Mouse (Mus musculus) stomach, embryonic 16.5 days (tissue): Measurements from ENCODE around the gene Stk33. TPM values are rescaled to one million over a fixed set of nuclear protein-coding genes. Genes with fewer than 3 reads are reported as not detected.
A peak's percentile ranks its signal among the peaks of the same experiment; 100 is the strongest.

Experiments used
- ATAC-seq: fragments of 200-750 bp; cut with Nextera tagmentation; 2 replicates; pipeline ENCODE4 v1.8.0; 2017; ENCODE audit warnings: moderate number of reproducible peaks, moderate TSS enrichment; ENCODE audit not compliant: insufficient read depth, low FRiP score
- H3K27ac ChIP-seq: fragments of 300-500 bp; sonication (generic); 2 replicates; pipeline ENCODE4 v1.5.1; 2014; ENCODE audit warnings: low read length
- H3K27me3 ChIP-seq: fragments of 300-500 bp; sonication (generic); 2 replicates; pipeline ENCODE4 v1.6.1; 2014; ENCODE audit warnings: low read length, control low read depth, mixed read lengths; ENCODE audit not compliant: control insufficient read depth, insufficient read depth
- H3K36me3 ChIP-seq: fragments of 300-500 bp; sonication (generic); 2 replicates; pipeline ENCODE4 v1.6.1; 2014; ENCODE audit warnings: low read length; ENCODE audit not compliant: control insufficient read depth, insufficient read depth
- H3K4me1 ChIP-seq: fragments of 300-500 bp; sonication (generic); 2 replicates; pipeline ENCODE4 v1.6.1; 2014; ENCODE audit warnings: low read length, control low read depth, mixed read lengths; ENCODE audit not compliant: control insufficient read depth, insufficient read depth
- H3K4me2 ChIP-seq: fragments of 300-500 bp; sonication (generic); 2 replicates; pipeline ENCODE4 v1.6.1; 2014; ENCODE audit warnings: low read depth, low read length, mixed read lengths
- H3K4me3 ChIP-seq: fragments of 300-500 bp; sonication (generic); replicated peaks from 2 replicates; pipeline ENCODE4 v1.5.1; 2014; ENCODE audit warnings: mild to moderate bottlenecking, low read length
- H3K9ac ChIP-seq: fragments of 300-500 bp; sonication (generic); 2 replicates; pipeline ENCODE4 v1.6.1; 2014; ENCODE audit warnings: low read length
- H3K9me3 ChIP-seq: fragments of 300-500 bp; sonication (generic); replicated peaks from 2 replicates; pipeline ENCODE4 v1.6.1; 2016; ENCODE audit warnings: low read length, control low read depth; ENCODE audit not compliant: control insufficient read depth
- WGBS: fragments of 180-500 bp; shearing (Covaris S2); extraction: QIAGEN DNeasy Blood & Tissue Kit; methylation state at CpG from one replicate; pipeline ENCODE4 v1.1.7; 2014; 5-methylcytosine and 5-hydroxymethylcytosine counted together
- polyA plus RNA-seq: library from polyadenylated mRNA; unstranded; fragments of >200 nt; fragmentation: Nextera tagmentation; extraction: Ambion mirVana; gene quantifications from 2 replicates; pipeline ENCODE4 v1.2.1, GENCODE M21; 2015

Gene Stk33
- polyA plus RNA-seq = 0.65 and 0.66 TPM in 2 replicates

DNA sequence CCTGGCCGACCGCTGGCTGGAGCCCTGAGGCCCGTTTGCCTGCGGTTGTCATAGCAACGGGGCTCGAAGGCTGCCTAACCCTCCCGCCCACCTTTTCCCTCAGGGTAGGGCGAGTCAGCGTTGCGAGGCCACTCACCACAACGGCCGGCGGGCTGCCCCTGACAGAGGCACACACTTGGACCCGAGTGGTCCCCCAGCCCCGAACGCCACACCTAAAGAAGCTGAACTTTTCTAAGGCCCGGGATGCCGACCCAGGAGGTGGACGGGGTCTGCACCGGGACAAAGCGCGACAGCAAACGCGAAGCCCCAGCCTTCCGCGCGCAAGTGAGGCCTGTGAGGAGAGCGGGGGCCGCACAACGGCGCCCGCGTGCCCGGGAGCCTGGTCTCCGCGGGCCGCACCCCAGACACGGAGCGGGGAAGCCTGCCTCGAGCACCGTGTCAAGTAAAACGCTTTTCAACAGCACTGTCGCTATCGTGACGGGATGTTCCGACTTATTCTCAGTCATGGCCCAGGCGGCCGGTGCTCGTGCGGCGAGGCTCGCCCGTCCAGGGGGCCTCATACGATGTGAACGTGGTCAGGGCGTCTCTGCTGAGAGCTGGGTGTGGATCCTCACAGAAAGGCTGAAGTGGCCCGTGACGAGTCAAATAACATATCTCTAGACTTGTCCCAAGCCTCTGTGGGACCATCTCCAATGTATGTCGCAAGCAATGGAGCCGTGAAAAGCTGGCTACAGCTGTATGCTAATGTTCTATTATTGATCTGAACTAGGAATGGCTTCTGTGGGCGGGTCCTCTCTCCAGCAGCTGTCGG is at the start of gene Stk33:
Stk33 (minus strand) TSS at position 301 of the 811 bp plus-strand sequence.
- Histone ChIP-seq H3K36me3 (no peaks in the 10 kb centered on the region), H3K27me3 (peaks cover 8% of the 10 kb centered on the region; the same call in 1 of the 2 replicates), H3K9me3 (no peaks in the 10 kb centered on the region), H3K4me3 (peak within 1 kb of the TSS; percentile 50), H3K4me2 (peak within 1 kb of the TSS; percentile 98), H3K27ac (0 out of 2 replicates have a peak within 1 kb of the TSS, but pooled peaks have one; percentile 10), H3K4me1 (peaks cover 9% of the 10 kb centered on the region; the same call in 1 of the 2 replicates), H3K9ac (peak within 1 kb of the TSS; percentile 72)
- peak; percentile 62 for ATAC-seq
- under 1% methylated on average over 62 of the region's 62 CpGs for WGBS

DNA sequence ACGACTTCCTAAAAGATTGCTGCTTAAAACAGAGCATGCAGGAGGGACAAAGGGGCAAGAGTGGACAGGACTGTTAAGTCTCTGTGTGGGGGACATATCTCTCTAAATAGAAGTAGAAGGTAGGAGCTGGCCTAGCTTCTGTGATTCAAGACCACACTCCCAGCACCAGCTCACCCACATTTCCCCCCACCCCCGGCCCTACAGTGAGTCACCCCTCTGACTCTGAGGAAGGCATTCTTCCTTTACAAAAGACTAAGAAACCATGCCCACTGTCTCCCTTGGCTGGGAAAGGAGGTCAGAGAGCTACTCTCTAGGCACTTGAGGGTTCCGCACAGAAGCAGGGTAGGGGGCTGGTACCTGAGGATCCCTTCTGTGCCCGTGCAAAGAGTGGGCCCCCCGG is 45.3 kb upstream of the Stk33 start:
- no peaks in the 10 kb centered on the region for H3K4me1 ChIP-seq
- no peaks in the 10 kb centered on the region for H3K27me3 ChIP-seq
- H3K9ac ChIP-seq = no peak overlapping the region
- H3K4me3 ChIP-seq = no peak overlapping the region
- H3K36me3 ChIP-seq = no peaks in the 10 kb centered on the region
- ATAC-seq = no peak
- no peak overlapping the region for H3K4me2 ChIP-seq
- H3K27ac ChIP-seq = no peak overlapping the region
- no peaks in the 10 kb centered on the region for H3K9me3 ChIP-seq
- WGBS = 60% methylated on average over 5 of the region's 5 CpGs

DNA sequence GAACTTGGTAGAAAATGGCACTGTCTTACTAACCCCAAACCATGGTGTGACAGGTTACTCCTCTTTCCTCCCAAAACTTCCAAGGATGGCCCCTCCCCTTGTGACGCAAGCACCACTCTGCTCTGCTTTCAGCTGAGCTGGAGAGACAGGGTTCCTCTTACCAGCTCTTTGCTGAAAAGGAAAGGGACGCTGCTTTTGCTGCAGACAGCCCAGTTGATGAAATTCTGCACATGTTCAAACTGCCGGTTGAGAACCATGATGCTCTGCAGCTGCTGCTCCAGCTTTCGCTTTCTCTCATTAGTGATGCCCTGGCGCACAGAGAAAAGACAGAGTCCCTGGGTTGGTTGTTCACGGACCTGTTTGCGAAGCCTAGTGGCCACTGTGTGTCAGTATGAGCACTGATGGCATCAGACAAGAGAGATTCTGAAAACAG is 41.9 kb upstream of the Stk33 start:
- Histone ChIP-seq H3K4me1 (no peaks in the 10 kb centered on the region), H3K4me3 (no peak overlapping the region), H3K36me3 (no peaks in the 10 kb centered on the region), H3K27me3 (no peaks in the 10 kb centered on the region), H3K4me2 (peak overlapping the region; percentile 0; the same call in 1 of the 2 replicates), H3K27ac (no peak overlapping the region), H3K9me3 (no peaks in the 10 kb centered on the region), H3K9ac (no peak overlapping the region)
- no peak; the same call in 1 of the 2 replicates for ATAC-seq
- 26% methylated on average over 7 of the region's 7 CpGs for WGBS

DNA sequence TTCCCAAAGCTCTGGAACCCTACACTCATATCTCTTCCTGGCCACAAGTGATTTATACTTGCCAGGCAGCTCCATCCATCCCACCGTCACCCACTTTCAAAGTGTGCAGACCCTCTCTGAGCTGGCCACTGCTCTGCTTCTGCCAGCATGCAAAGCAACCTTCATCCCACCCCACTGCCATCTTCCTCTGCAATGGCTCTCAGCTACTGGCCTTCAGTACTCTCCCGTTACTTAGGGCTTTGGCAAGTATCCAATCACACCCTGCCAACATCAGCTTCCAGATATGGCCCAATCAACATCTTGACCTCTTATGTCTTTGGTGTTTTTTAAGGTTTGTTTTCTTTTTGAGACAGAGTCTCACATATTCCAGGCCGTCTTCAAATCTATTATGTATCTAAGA is 39.0 kb upstream of the Stk33 start:
- ATAC-seq = no peak
- Histone ChIP-seq H3K9ac (no peak overlapping the region), H3K9me3 (no peaks in the 10 kb centered on the region), H3K4me3 (no peak overlapping the region), H3K36me3 (no peaks in the 10 kb centered on the region), H3K27ac (no peak overlapping the region), H3K27me3 (no peaks in the 10 kb centered on the region), H3K4me2 (no peak overlapping the region), H3K4me1 (no peaks in the 10 kb centered on the region)
- WGBS = 65% methylated on average over 3 of the region's 3 CpGs

DNA sequence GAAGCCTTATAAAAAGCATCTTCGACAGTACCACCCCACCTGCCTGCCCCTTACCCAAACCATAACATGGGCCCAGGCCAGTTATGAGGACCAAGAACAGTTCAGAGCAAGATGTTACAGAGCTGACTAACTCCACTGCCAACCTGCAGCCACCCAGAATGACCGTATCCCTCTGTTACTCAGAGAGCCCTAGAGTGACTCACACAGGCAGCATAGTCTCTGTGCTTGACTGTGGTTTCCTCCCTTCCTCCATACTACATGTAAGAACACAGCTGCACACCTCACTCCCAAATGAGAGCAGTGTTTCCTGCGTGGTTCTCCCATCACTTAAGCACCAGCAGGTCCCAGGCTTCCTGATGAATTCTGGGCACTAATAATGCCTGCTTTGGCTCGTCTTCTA is 31.8 kb upstream of the Stk33 start:
- Histone ChIP-seq H3K27ac (no peak overlapping the region), H3K4me1 (no peaks in the 10 kb centered on the region), H3K27me3 (no peaks in the 10 kb centered on the region), H3K36me3 (no peaks in the 10 kb centered on the region), H3K4me3 (no peak overlapping the region), H3K4me2 (no peak overlapping the region), H3K9ac (no peak overlapping the region), H3K9me3 (no peaks in the 10 kb centered on the region)
- ATAC-seq = no peak
- WGBS = 73% methylated on average over 4 of the region's 4 CpGs

DNA sequence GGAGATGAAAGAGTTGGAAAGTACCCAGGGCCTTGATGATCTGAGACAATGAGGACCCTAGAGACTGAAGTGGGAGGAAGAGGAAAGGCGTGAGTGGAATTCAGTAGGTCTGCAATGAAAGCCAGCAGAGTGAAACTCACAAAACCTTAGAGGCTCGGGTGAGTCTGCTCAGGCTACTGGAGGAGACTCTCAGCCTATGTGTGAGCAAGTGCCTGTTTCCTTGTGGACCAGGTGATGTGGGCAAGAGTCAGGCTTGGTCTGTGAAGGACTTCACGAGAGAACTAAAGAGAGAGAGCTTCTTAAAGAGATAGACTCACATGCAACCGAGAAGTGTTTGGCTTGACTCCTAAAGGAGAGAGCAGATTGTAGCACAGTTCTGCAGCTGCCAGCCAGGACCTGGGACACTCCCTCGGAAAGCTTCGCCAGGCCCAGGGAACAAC is 29.4 kb upstream of the Stk33 start:
- Histone ChIP-seq H3K27ac (no peak overlapping the region), H3K9ac (no peak overlapping the region), H3K9me3 (no peaks in the 10 kb centered on the region), H3K36me3 (no peaks in the 10 kb centered on the region), H3K4me3 (no peak overlapping the region), H3K4me1 (no peaks in the 10 kb centered on the region), H3K4me2 (no peak overlapping the region), H3K27me3 (no peaks in the 10 kb centered on the region)
- 51% methylated on average over 6 of the region's 6 CpGs for WGBS
- ATAC-seq = no peak

DNA sequence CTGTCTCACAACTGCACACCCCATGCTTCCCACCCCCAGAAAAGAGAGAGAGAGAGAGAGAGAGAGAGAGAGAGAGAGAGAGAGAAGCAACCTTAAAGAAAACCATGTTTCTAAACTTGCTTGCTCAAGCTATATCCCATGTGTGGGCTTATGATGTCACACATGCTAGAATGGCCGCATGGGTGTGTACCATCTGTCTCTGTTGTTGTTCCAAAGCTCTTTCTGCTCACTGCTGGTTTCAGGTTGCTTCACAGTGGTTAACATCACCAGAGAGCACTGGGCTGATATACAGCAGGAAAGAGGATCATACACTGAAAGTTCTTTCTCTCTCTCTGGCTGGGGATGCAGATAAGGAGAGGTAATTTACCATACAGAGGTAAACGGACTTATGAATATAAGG is 28.7 kb upstream of the Stk33 start:
- H3K4me1 ChIP-seq = no peaks in the 10 kb centered on the region
- H3K9ac ChIP-seq = no peak overlapping the region
- H3K9me3 ChIP-seq = no peaks in the 10 kb centered on the region
- no peak overlapping the region for H3K4me2 ChIP-seq
- no peak overlapping the region for H3K27ac ChIP-seq
- H3K27me3 ChIP-seq = no peaks in the 10 kb centered on the region
- H3K4me3 ChIP-seq = no peak overlapping the region
- WGBS = 31% methylated on average over 2 of the region's 2 CpGs
- no peak for ATAC-seq
- H3K36me3 ChIP-seq = no peaks in the 10 kb centered on the region

DNA sequence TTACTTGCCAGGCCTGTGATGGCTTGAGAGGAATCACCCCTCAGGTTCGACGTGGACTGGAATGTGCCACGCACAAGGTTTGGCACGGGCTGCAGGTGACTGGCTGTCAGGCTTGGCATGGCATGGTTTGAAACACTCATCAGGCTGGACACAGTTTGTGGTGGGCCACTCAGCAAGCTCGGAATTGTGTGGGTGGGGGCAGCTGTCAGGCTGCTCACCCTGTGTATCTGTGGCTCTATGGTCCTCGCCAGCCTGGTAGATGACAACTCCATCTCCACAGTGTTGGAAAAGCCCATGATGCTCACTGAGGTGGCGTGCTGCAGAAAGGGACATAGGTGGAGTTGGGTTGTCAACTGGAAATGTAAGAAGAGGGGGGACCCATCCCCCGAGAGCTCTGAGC is 21.8 kb upstream of the Stk33 start:
- no peaks in the 10 kb centered on the region for H3K9me3 ChIP-seq
- no peak for ATAC-seq
- no peak overlapping the region for H3K4me3 ChIP-seq
- H3K9ac ChIP-seq = no peak overlapping the region
- H3K27me3 ChIP-seq = no peaks in the 10 kb centered on the region
- H3K4me1 ChIP-seq = no peaks in the 10 kb centered on the region
- no peak overlapping the region for H3K4me2 ChIP-seq
- 91% methylated on average over 8 of the region's 8 CpGs for WGBS
- H3K36me3 ChIP-seq = no peaks in the 10 kb centered on the region
- H3K27ac ChIP-seq = no peak overlapping the region

DNA sequence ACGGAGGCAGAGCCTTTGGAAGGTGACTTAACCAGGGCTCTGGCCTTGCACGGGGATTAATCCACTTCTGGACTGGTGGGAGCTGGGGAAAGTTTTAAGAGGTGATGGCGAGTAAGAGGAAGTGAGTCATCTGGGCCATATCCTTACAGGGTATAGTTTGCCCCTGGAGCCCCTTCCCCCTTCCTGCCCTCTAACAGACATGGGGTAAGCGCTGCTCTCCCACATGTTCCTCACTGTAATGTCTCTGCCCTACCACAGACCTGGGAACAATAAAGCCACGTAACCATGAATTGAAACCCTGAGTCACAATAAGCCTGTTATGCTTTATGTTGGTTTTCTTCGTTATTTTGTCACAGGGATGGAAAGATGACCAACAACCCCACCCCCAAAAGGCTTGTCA is 17.7 kb upstream of the Stk33 start:
- Histone ChIP-seq H3K27ac (no peak overlapping the region), H3K9ac (no peak overlapping the region), H3K9me3 (no peaks in the 10 kb centered on the region), H3K4me1 (no peaks in the 10 kb centered on the region), H3K4me2 (no peak overlapping the region), H3K36me3 (no peaks in the 10 kb centered on the region), H3K27me3 (no peaks in the 10 kb centered on the region), H3K4me3 (no peak overlapping the region)
- 59% methylated on average over 6 of the region's 6 CpGs for WGBS
- ATAC-seq = no peak
